Mouse (Mus musculus): ENCODE measurements at regions not wholly inside any gene's neighbourhood (a gene's known extent, or its start where the extent isn't known, plus 50 kb on each side); places are given as distances from the start of the nearest gene placed in this dataset.

- TF ChIP-seq CTCF (IDR thresholded peaks at IDR 0.05) = no peak
- CTCF ChIA-PET = interaction anchor here (1.0 to 2.0 kb wide), 2 partner anchors 13 to 15 kb away, joined by 3 to 5 read pairs; no protein-coding TSS in a partner anchor
Measured at GRCm38 (mm10) chr8:86395121-86395520, 185.4 kb downstream of the Abcc12 start.

DNA sequence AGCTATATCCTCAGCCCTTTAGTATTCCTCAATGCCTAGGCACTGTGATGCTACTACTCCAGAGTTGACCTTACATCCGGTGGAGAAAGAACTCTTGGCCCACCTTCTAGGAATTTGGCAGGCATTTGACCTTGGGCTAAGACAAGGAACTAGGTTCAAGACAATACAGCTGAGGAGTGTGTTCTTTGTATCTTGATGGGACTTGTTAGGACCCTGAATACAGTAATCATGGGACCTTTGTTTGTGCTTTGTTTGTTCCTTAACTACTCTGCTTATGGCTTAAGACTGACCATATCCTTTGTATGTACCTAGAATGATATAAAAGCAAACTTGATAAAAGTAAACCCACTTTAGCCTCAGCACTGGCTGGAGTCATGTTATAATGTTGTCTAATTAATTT lies 186.7 kb downstream of the Abcc12 start:
- DNase-seq (ENCODE audit: low read depth, low spot score) (no peak), ATAC-seq (no peak)
- ChIA-PET POLR2A (interaction anchor here (0.7 kb wide), 1 partner anchor 261 kb away, joined by 3 read pairs; no protein-coding TSS in a partner anchor), CTCF (no interaction called here)
- in situ Hi-C loops (cut with MboI; ENCODE audit: low pct_unique_long_range_greater_than_20kb) = no loop called here
- TF ChIP-seq CTCF (IDR thresholded peaks at IDR 0.05) = no peak
- peaks cover 11% of the 10 kb centered on the region for H3K27me3 ChIP-seq

More at GRCm38 (mm10) chr8:86395121-86395520, 185.4 kb downstream of the Abcc12 start:
- POLR2A ChIA-PET = no interaction called here
- ATAC-seq (no peak), DNase-seq (ENCODE audit: low read depth, low spot score) (no peak)
- in situ Hi-C loops (cut with MboI; ENCODE audit: low pct_unique_long_range_greater_than_20kb) = no loop called here
- H3K27me3 ChIP-seq = peaks cover 11% of the 10 kb centered on the region

- ChIA-PET CTCF (no interaction called here), POLR2A (interaction anchor here (0.7 to 1.0 kb wide), 2 partner anchors 16 to 262 kb away, joined by 3 read pairs; no protein-coding TSS in a partner anchor)
- no peak for DNase-seq (ENCODE audit: low read depth, low spot score)
Measured at GRCm38 (mm10) chr8:86393374-86393773, 187.1 kb downstream of the Abcc12 start.

GRCm38 (mm10) chr8:86390715-86391114 lies 189.8 kb downstream of the Abcc12 start:
- ATAC-seq (no peak), DNase-seq (ENCODE audit: low read depth, low spot score) (no peak)
- POLR2A ChIA-PET = no interaction called here
- in situ Hi-C loops (cut with MboI; ENCODE audit: low pct_unique_long_range_greater_than_20kb) = no loop called here
- H3K27me3 ChIP-seq = peaks cover 9% of the 10 kb centered on the region
- CTCF ChIA-PET = interaction anchor here (1.1 kb wide), 1 partner anchor 23 kb away, joined by 4 read pairs; no protein-coding TSS in a partner anchor
- TF ChIP-seq CTCF (IDR thresholded peaks at IDR 0.05) = no peak

More at GRCm38 (mm10) chr8:86393374-86393773, 187.1 kb downstream of the Abcc12 start:
- in situ Hi-C loops (cut with MboI; ENCODE audit: low pct_unique_long_range_greater_than_20kb) = no loop called here
- H3K27me3 ChIP-seq = peaks cover 11% of the 10 kb centered on the region
- TF ChIP-seq CTCF (IDR thresholded peaks at IDR 0.05) = no peak
- ATAC-seq = no peak

DNA sequence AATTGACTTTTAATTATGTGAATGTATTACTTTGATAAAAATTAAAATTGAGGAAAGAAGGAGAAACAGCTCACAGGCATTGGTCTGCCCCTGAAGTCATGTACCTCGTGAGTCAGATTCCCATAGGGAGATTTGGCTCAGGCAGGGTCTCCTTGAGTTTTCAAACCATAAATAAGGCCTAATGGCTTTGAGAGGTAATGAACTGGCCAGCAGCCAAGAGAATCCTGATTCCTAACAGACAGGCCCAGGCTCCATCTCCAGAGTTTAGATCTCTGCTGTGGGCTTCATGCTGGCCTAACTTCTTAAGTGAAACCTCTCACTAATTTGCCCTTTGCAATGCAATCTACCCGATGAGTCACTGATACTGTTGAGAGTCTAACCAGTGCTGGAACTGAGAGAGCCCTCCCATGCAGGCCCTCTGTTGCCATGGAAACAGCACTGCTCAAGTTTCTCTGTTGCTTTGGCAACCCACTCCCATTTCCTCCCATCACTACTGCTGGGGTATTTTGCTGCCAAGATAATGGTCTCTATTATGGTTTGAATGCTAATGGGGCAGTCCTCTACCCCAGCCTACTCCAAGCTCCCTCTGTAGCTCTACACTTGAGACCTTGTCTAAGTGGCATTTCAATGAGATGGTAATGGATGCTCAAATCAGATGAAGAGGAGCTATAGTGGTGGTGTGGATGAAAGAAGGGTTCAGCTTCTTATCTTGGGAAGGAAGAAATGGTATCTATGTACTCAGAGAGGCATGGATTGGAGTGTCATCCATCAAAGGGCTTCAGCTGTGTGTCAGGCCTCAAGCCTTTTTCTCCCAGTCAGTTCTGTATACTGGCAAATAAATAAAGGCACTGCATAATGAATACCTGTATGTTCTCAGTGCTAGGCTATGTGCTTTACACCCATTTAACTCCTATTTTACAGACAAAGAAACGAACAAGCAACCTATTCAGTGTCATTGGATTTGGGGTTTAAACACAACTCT lies 190.5 kb downstream of the Abcc12 start:
- in situ Hi-C loops (cut with MboI; ENCODE audit: low pct_unique_long_range_greater_than_20kb) = no loop called here
- ChIA-PET CTCF (interaction anchor here (1.1 kb wide), 1 partner anchor 22 kb away, joined by 4 read pairs; no protein-coding TSS in a partner anchor), POLR2A (no interaction called here)
- ATAC-seq = peak; percentile 96
- TF ChIP-seq CTCF (IDR thresholded peaks at IDR 0.05) = no peak
- H3K27me3 ChIP-seq = peaks cover 7% of the 10 kb centered on the region
- peak; percentile 72 for DNase-seq (ENCODE audit: low read depth, low spot score)

GRCm38 (mm10) chr8:86385236-86385635 lies 195.2 kb downstream of the Abcc12 start:
- DNase-seq (ENCODE audit: low read depth, low spot score) (no peak), ATAC-seq (no peak)
- ChIA-PET POLR2A (no interaction called here), CTCF (no interaction called here)
- H3K27me3 ChIP-seq = no peaks in the 10 kb centered on the region
- in situ Hi-C loops (cut with MboI; ENCODE audit: low pct_unique_long_range_greater_than_20kb) = no loop called here
- TF ChIP-seq CTCF (IDR thresholded peaks at IDR 0.05) = no peak

GRCm38 (mm10) chr8:86381977-86382376 lies 198.5 kb downstream of the Abcc12 start:
- POLR2A ChIA-PET = no interaction called here
- CTCF ChIA-PET = interaction anchor here (1.1 kb wide), 1 partner anchor 14 kb away, joined by 5 read pairs; no protein-coding TSS in a partner anchor
- H3K27me3 ChIP-seq = no peaks in the 10 kb centered on the region
- TF ChIP-seq CTCF (IDR thresholded peaks at IDR 0.05) = no peak
- ATAC-seq (no peak), DNase-seq (ENCODE audit: low read depth, low spot score) (no peak)
- in situ Hi-C loops (cut with MboI; ENCODE audit: low pct_unique_long_range_greater_than_20kb) = no loop called here

DNA sequence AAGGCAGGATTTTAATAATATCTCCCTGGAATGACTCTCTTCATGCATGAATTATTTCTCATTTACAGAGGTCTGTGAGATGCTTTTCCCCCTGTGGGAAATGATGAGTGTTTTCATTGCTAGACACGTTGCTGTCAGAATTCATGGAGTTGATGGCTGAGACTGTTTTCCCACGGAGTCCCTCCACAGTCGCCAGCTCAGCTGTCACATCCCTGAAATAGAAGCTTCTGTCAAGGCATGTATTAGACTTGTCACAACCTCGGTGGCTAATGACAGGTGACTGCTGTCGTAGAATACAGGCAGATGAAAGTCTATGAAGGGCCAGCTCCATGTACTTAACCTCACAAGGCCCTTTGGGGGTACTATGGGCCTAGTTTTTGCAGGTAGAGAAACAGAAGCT lies 212.4 kb downstream of the Abcc12 start:
- ATAC-seq (no peak), DNase-seq (ENCODE audit: low read depth, low spot score) (no peak)
- POLR2A ChIA-PET = no interaction called here
- CTCF ChIA-PET = interaction anchor here (0.7 to 1.4 kb wide), 2 partner anchors 22 to 25 kb away, joined by 3 to 4 read pairs; no protein-coding TSS in a partner anchor
- TF ChIP-seq CTCF (IDR thresholded peaks at IDR 0.05) = no peak
- in situ Hi-C loops (cut with MboI; ENCODE audit: low pct_unique_long_range_greater_than_20kb) = no loop called here
- no peaks in the 10 kb centered on the region for H3K27me3 ChIP-seq

DNA sequence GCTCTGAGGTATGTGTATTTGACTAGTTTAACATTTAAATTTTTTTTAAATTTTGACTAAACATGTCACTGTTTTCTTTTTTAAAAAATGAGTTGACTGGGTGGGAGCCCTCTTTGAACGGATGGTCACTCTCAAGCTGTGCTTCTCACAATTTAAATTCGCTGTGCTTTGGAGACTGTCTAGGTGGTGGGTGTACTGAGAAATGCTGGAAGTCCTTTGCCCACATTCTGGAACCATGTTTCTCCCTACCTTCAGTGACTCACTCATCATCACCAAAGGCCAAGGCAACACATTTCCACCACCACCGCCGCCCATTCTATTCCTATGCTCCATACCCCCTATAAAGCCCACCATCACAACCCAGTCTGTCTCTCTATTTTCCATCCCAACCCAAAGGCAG lies 213.8 kb downstream of the Abcc12 start:
- DNase-seq (ENCODE audit: low read depth, low spot score) (no peak), ATAC-seq (no peak)
- in situ Hi-C loops (cut with MboI; ENCODE audit: low pct_unique_long_range_greater_than_20kb) = no loop called here
- no peak for TF ChIP-seq CTCF (IDR thresholded peaks at IDR 0.05)
- ChIA-PET POLR2A (no interaction called here), CTCF (interaction anchor here (1.6 kb wide), 1 partner anchor 10 kb away, joined by 3 read pairs; no protein-coding TSS in a partner anchor)
- no peaks in the 10 kb centered on the region for H3K27me3 ChIP-seq

- POLR2A ChIA-PET = no interaction called here
- CTCF ChIA-PET = interaction anchor here (1.2 to 1.6 kb wide), 2 partner anchors 9 to 134 kb away, joined by 3 read pairs; no protein-coding TSS in a partner anchor
- TF ChIP-seq CTCF (IDR thresholded peaks at IDR 0.05) = no peak
- ATAC-seq = no peak
- in situ Hi-C loops (cut with MboI; ENCODE audit: low pct_unique_long_range_greater_than_20kb) = no loop called here
- no peaks in the 10 kb centered on the region for H3K27me3 ChIP-seq
- no peak for DNase-seq (ENCODE audit: low read depth, low spot score)
Measured at GRCm38 (mm10) chr8:86365726-86366125, 214.8 kb downstream of the Abcc12 start.

DNA sequence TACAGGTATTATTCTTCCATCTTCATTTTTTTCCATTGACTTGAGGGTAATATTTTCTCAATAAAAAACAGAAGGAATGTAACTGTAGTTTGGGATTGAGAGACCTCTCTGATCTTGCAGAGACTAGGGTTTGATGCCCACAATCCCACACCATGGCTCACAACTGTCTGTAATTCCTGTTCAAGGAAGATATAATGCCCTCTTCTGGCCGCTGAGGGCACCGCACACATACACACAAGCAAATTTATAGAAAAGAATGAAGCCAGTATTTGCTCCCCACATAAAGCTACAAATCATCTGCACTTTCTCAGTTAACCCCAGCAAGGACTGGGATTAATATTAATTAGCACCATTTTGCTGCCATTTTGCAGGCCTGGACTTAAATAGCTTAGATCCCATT lies 215.6 kb downstream of the Abcc12 start:
- ChIA-PET CTCF (interaction anchor here (0.9 to 1.6 kb wide), 3 partner anchors 8 to 133 kb away, joined by 3 read pairs; no protein-coding TSS in a partner anchor), POLR2A (no interaction called here)

More for the DNA sequence above, 215.6 kb downstream of the Abcc12 start:
- in situ Hi-C loops (cut with MboI; ENCODE audit: low pct_unique_long_range_greater_than_20kb) = no loop called here
- peak; percentile 71 for TF ChIP-seq CTCF (IDR thresholded peaks at IDR 0.05)
- H3K27me3 ChIP-seq = no peaks in the 10 kb centered on the region
- ATAC-seq = no peak
- DNase-seq (ENCODE audit: low read depth, low spot score) = no peak
